Mouse (Mus musculus): Measurements from ENCODE around the gene Vps35. TPM values are rescaled to one million over a fixed set of nuclear protein-coding genes. Genes with fewer than 3 reads are reported as not detected.

The Vps35 gene
- polyA plus RNA-seq, 1 experiment from 2014 or later = 78.0 TPM

GRCm38 (mm10) chr8:85329506-85329905, 29.9 kb upstream of the Vps35 start:
- TF ChIP-seq CTCF (IDR thresholded peaks at IDR 0.05; ENCODE audit: low read depth) = no peak
- no peak for TF ChIP-seq EP300 (optimal IDR thresholded peaks at IDR 0.05)
- DNase-seq (ENCODE audit: low spot score) (no peak), ATAC-seq (ENCODE audit: low FRiP score, low TSS enrichment) (no peak)
- Histone ChIP-seq H3K36me3 (ENCODE audit: control insufficient read depth, insufficient read depth, low read length) (no peaks in the 10 kb centered on the region), H3K4me3 (ENCODE audit: low read depth, low read length) (no peak overlapping the region), H3K9me3 (ENCODE audit: control insufficient read depth, low read length) (no peaks in the 10 kb centered on the region), H3K4me1 (replicated peaks; ENCODE audit: control insufficient read depth, insufficient read depth) (no peaks in the 10 kb centered on the region), H3K4me2 (replicated peaks; ENCODE audit: low read depth) (no peak overlapping the region), H3K27me3 (ENCODE audit: control insufficient read depth, insufficient read depth, low read length) (no peaks in the 10 kb centered on the region), H3K9ac (ENCODE audit: low read length) (no peak overlapping the region), H3K27ac (replicated peaks) (no peak overlapping the region)
- WGBS = 82% methylated on average over 1 of the region's 1 CpGs

DNA sequence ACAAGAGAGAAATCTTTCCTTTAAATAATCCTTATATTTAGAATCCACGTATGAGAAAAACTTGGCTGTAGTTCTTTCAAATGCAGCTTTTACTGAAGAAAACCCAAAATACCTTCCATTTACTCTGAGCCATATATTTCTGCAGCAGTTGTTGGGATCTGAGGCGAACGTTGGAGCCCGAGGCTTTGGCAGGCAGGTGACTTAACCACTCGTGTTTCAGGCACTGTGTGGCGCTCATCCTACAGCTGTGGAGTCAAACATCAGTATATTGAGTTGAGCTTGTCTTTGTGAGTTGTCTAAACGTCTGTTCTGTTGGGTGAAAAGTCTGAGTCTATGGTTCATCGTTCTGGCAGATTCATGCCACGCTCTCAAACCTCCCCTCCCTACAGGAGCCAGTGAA, 27.4 kb upstream of the Vps35 start:
- 71% methylated on average over 9 of the region's 9 CpGs for whole genome bisulfite sequencing
- no peak overlapping the region for H3K4me3 ChIP-seq (ENCODE audit: low read depth, low read length)
- H3K4me2 ChIP-seq (replicated peaks; ENCODE audit: low read depth) = no peak overlapping the region
- H3K4me1 ChIP-seq (replicated peaks; ENCODE audit: control insufficient read depth, insufficient read depth) = no peaks in the 10 kb centered on the region
- H3K27me3 ChIP-seq (ENCODE audit: control insufficient read depth, insufficient read depth, low read length) = no peaks in the 10 kb centered on the region
- no peak for DNase-seq (ENCODE audit: low spot score)
- H3K36me3 ChIP-seq (ENCODE audit: control insufficient read depth, insufficient read depth, low read length) = no peaks in the 10 kb centered on the region
- no peaks in the 10 kb centered on the region for H3K9me3 ChIP-seq (ENCODE audit: control insufficient read depth, low read length)
- ATAC-seq (ENCODE audit: low FRiP score, low TSS enrichment) = no peak
- TF ChIP-seq CTCF (IDR thresholded peaks at IDR 0.05; ENCODE audit: low read depth) (no peak), EP300 (optimal IDR thresholded peaks at IDR 0.05) (no peak)
- H3K9ac ChIP-seq (ENCODE audit: low read length) = no peak overlapping the region
- no peak overlapping the region for H3K27ac ChIP-seq (replicated peaks)

DNA sequence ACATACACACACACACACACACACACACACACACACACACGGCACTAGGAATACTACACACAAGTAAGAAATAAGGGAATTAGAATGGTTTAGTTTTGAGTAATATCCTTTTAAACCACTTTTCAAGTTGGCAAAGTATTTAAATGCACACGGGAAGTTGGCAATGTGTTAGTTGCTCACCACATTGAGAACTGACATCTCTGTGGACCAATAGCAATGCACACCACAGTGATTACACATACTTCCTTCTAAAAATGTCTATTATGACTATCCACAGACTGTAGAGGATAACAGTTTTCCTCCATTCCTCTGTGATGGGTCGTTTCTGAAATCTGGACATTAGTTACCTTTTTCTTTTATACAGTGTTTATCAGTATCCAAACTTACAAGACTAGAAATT, 23.5 kb upstream of the Vps35 start:
- Histone ChIP-seq H3K27me3 (ENCODE audit: control insufficient read depth, insufficient read depth, low read length) (no peaks in the 10 kb centered on the region), H3K9me3 (ENCODE audit: control insufficient read depth, low read length) (no peaks in the 10 kb centered on the region), H3K36me3 (ENCODE audit: control insufficient read depth, insufficient read depth, low read length) (no peaks in the 10 kb centered on the region), H3K4me1 (replicated peaks; ENCODE audit: control insufficient read depth, insufficient read depth) (no peaks in the 10 kb centered on the region), H3K27ac (replicated peaks) (no peak overlapping the region), H3K9ac (ENCODE audit: low read length) (no peak overlapping the region), H3K4me2 (replicated peaks; ENCODE audit: low read depth) (no peak overlapping the region), H3K4me3 (ENCODE audit: low read depth, low read length) (no peak overlapping the region)
- ATAC-seq (ENCODE audit: low FRiP score, low TSS enrichment) (no peak), DNase-seq (ENCODE audit: low spot score) (no peak)
- no peak for TF ChIP-seq CTCF (IDR thresholded peaks at IDR 0.05; ENCODE audit: low read depth)
- no peak for TF ChIP-seq EP300 (optimal IDR thresholded peaks at IDR 0.05)
- 78% methylated on average over 3 of the region's 3 CpGs for WGBS

DNA sequence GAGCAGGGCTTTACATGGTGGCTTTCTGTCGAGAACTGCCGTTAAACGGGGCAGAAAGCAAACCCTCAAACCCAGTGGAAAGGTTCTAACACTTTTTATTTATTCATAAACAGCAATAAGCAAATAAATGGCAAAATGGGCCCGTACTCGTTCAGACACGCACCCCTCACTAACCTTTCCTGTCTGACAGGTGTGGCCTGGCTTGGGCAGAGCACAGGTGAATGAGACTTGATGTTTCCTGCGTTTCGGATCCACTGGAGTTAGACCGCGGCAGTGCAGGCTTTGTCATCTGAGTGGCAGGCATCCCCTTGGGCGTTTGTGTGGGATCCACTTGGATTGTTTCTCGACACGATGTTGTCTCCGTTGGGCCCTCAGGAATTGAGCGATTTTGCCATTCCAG, 22.4 kb upstream of the Vps35 start:
- H3K27me3 ChIP-seq (ENCODE audit: control insufficient read depth, insufficient read depth, low read length) = no peaks in the 10 kb centered on the region
- no peaks in the 10 kb centered on the region for H3K4me1 ChIP-seq (replicated peaks; ENCODE audit: control insufficient read depth, insufficient read depth)
- no peak overlapping the region for H3K4me3 ChIP-seq (ENCODE audit: low read depth, low read length)
- no peak overlapping the region for H3K27ac ChIP-seq (replicated peaks)
- TF ChIP-seq EP300 (optimal IDR thresholded peaks at IDR 0.05) (no peak), CTCF (IDR thresholded peaks at IDR 0.05; ENCODE audit: low read depth) (no peak)
- no peak overlapping the region for H3K4me2 ChIP-seq (replicated peaks; ENCODE audit: low read depth)
- no peaks in the 10 kb centered on the region for H3K36me3 ChIP-seq (ENCODE audit: control insufficient read depth, insufficient read depth, low read length)
- DNase-seq (ENCODE audit: low spot score) (no peak), ATAC-seq (ENCODE audit: low FRiP score, low TSS enrichment) (no peak)
- 75% methylated on average over 15 of the region's 15 CpGs for WGBS
- no peak overlapping the region for H3K9ac ChIP-seq (ENCODE audit: low read length)
- no peaks in the 10 kb centered on the region for H3K9me3 ChIP-seq (ENCODE audit: control insufficient read depth, low read length)

DNA sequence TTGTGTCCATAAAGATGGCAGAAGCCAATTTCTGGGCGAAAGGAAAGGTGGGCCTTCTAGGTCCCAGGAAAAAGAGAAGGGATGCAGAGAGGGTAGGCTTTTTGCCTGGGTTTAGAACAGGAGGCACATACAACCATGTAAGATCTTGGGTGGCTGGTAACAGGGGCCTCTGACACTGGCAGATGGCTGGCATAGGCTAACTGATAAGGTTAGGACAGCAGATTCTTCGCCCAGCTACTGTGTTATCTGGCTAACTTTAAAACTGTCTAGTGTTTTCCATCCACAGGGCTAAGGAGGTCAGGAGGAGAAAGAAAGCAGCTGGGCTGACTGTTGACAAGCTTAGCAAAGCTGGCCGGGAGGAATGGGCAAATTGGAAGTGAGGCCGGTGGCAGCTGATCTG, 18.9 kb upstream of the Vps35 start:
- TF ChIP-seq EP300 (optimal IDR thresholded peaks at IDR 0.05) = no peak
- TF ChIP-seq CTCF (IDR thresholded peaks at IDR 0.05; ENCODE audit: low read depth) = no peak
- Histone ChIP-seq H3K4me3 (ENCODE audit: low read depth, low read length) (no peak overlapping the region), H3K9me3 (ENCODE audit: control insufficient read depth, low read length) (no peaks in the 10 kb centered on the region), H3K27ac (replicated peaks) (no peak overlapping the region), H3K4me2 (replicated peaks; ENCODE audit: low read depth) (no peak overlapping the region), H3K9ac (ENCODE audit: low read length) (no peak overlapping the region), H3K36me3 (ENCODE audit: control insufficient read depth, insufficient read depth, low read length) (no peaks in the 10 kb centered on the region), H3K27me3 (ENCODE audit: control insufficient read depth, insufficient read depth, low read length) (no peaks in the 10 kb centered on the region), H3K4me1 (replicated peaks; ENCODE audit: control insufficient read depth, insufficient read depth) (no peaks in the 10 kb centered on the region)
- DNase-seq (ENCODE audit: low spot score) = no peak
- no peak for ATAC-seq (ENCODE audit: low FRiP score, low TSS enrichment)
- WGBS = 90% methylated on average over 4 of the region's 4 CpGs

- Histone ChIP-seq H3K9me3 (ENCODE audit: control insufficient read depth, low read length) (no peaks in the 10 kb centered on the region), H3K36me3 (ENCODE audit: control insufficient read depth, insufficient read depth, low read length) (no peaks in the 10 kb centered on the region; the same call in 1 of the 2 replicates), H3K4me2 (replicated peaks; ENCODE audit: low read depth) (no peak overlapping the region), H3K4me1 (replicated peaks; ENCODE audit: control insufficient read depth, insufficient read depth) (no peaks in the 10 kb centered on the region), H3K4me3 (ENCODE audit: low read depth, low read length) (no peak overlapping the region), H3K27me3 (ENCODE audit: control insufficient read depth, insufficient read depth, low read length) (no peaks in the 10 kb centered on the region), H3K27ac (replicated peaks) (no peak overlapping the region), H3K9ac (ENCODE audit: low read length) (no peak overlapping the region)
- 81% methylated on average over 3 of the region's 3 CpGs for WGBS
- DNase-seq (ENCODE audit: low spot score) (no peak), ATAC-seq (ENCODE audit: low FRiP score, low TSS enrichment) (no peak)
- TF ChIP-seq CTCF (IDR thresholded peaks at IDR 0.05; ENCODE audit: low read depth) (no peak), EP300 (optimal IDR thresholded peaks at IDR 0.05) (no peak)
Observed at GRCm38 (mm10) chr8:85313036-85313435, 13.4 kb upstream of the Vps35 start.
